Mouse (Mus musculus) erythroblast, embryonic 14.5 days (primary cell): ENCODE measurements around the gene Mettl7a3.

ENCODE experiments used
- GATA1 ChIP-seq: IDR thresholded peaks from 2 replicates; pipeline ENCODE4 v1.6.1; 2012; ENCODE audit warnings: low read length, inconsistent platforms, mixed read lengths
- TAL1 ChIP-seq: IDR thresholded peaks from 3 replicates; pipeline ENCODE4 v1.6.1; 2012; ENCODE audit warnings: low read length, inconsistent platforms, mixed read lengths

GRCm38 (mm10) chr15:100325235-100325634 is 9.5 kb upstream of the Mettl7a3 start:
- no peak for TF ChIP-seq TAL1
- TF ChIP-seq GATA1 = no peak
